Mouse (Mus musculus) layer of hippocampus, adult 2 months (tissue): ENCODE results near the gene Slc25a4. TPM values are rescaled to one million over a fixed set of nuclear protein-coding genes. Genes with fewer than 3 reads are reported as not detected.
A peak's percentile ranks its signal among the peaks of the same experiment; 100 is the strongest.
"Not testable (repeated sequence)": the region's sequence is repeated elsewhere in the genome, so short reads cannot be mapped to it uniquely, and the experiment has no call there.

ENCODE experiments used
- DNase-seq, 2 experiments: peaks; one replicate each; pipeline ENCODE4 v3.0.0; 2022; ENCODE audit warnings: low spot score in 2 of 2
- H3K27ac ChIP-seq: fragments of 200-600 bp; 2 replicates; pipeline ENCODE4 v1.8.1; 2022
- H3K4me3 ChIP-seq: fragments of 200-600 bp; 2 replicates; pipeline ENCODE4 v1.8.1; 2022; ENCODE audit warnings: mild to moderate bottlenecking
- CTCF ChIP-seq: fragments of 200-600 bp; conservative IDR thresholded peaks from 2 replicates; pipeline ENCODE4 v1.8.1; 2022; ENCODE audit warnings: antibody characterized with exemption, mild to moderate bottlenecking, moderate library complexity
- long read RNA-seq, 2 experiments: library from polyadenylated mRNA; stranded (forward); transcript quantifications; one replicate each; pipeline ENCODE4 v2.0.0; 2021; ENCODE audit warnings: borderline mapping rate in 2 of 2
- total RNA-seq, 2 experiments: library from RNA; stranded (reverse); gene quantifications; 2 replicates each; pipeline ENCODE4 v1.2.3; 2021

Slc25a4 gene
- 100 to 1,000 TPM; 549 to 572 TPM for total RNA-seq
- long read RNA-seq, experiment 1, transcript Slc25a4-201 (4 exons, 1,925 nt): major isoform, 892 of 1,143 reads
- long read RNA-seq, experiment 1, partial matches to known transcripts: 12 of 1,143 reads
- long read RNA-seq, experiment 1, other reads (novel, unspliced or antisense): 238 of 1,143 reads
- long read RNA-seq, experiment 2, transcript Slc25a4-201 (4 exons, 1,925 nt): major isoform, 1,357 of 1,611 reads
- long read RNA-seq, experiment 2, partial matches to known transcripts: 251 of 1,611 reads
- long read RNA-seq, experiment 2, other reads (novel, unspliced or antisense): 3 of 1,611 reads

DNA sequence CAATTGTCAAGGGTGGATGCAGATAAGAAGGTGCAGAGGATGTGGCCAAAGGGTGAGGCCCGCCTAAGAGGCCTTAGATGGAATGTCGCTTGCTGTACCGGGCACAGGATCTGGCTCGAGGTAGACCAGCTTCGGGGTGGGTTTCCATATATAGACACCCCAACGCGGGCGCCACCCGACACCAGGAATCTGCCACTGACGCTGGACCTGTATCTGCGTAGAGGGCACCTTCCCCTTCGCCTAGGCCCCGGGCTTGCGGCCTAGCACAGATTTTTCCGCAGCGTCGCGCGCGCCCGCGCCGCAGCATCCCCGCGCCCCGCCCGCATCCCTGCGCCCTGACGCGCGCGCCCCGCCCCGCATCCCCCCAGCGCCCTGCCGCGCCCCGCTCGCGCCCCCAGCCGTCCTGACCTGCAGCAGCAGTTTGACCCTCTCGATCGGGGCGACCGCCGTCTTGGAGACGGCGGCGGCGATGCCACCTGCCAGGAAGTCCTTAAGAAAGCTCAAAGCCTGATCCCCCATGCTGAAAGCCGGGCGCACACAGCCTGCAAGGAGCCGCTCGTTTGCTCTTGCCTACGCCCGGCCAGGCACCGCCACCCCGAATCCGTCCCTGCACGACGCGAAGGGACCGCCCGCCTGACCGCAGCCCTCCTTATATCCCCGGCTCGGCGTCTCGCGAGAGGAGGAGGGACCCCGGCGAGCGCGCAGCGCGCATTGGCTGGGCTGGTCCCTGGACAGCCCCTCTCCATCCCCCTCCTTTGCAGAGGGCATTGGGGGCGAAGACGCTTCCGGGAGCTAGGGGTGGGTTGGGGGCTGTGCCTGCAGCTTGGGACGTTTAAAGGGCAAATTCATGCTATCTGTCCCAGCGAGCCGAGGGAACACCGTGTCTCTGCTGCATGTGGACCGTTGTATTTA, at the start of gene Slc25a4:
Gene Slc25a4 (minus strand): TSS at position 881 of the 912 bp plus-strand sequence.
- no peak for TF ChIP-seq CTCF
- Histone ChIP-seq H3K27ac (peak within 1 kb of the TSS; percentile 98), H3K4me3 (peak within 1 kb of the TSS; percentile 87)
- peak; percentile 97 to 98 for DNase-seq

DNA sequence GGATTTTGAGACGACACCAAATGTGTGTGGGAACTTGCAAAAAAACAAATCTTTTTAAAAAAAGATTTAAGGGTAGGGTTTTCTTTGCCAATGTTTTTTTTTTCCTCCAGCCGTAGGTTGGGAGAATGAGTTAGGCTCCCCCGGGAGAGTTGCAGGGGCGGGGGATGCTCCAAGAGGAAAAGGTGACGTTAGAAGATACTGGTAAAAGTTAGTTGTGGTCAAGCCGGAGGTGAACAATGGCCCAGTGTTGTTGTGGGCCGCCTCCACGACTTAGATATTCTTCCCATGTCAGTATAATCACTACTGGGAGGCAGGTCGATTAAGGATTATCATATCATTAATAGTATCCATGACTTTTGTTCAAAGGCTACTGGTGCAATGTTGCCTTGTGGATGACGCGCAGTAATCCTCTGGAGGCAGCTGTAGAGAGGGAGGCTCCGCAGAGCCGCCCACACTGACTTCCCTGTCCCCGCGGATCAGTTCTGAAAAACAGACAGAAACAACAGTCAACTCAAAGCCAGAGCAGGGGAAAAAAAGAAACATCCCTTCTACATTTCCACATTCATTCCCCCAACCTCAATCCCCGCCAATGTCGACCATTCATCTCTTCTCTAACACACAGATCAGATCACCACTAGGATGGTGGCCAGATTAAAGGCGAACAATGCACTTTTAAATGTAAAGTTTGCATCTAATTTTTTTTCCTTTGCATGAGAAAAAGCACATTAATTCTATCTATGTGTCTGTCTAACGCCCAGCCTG, 47.0 kb upstream of the Slc25a4 start:
- no peak overlapping the region for H3K4me3 ChIP-seq
- no peak for TF ChIP-seq CTCF
- H3K27ac ChIP-seq: no peak overlapping the region
- no peak for DNase-seq

DNA sequence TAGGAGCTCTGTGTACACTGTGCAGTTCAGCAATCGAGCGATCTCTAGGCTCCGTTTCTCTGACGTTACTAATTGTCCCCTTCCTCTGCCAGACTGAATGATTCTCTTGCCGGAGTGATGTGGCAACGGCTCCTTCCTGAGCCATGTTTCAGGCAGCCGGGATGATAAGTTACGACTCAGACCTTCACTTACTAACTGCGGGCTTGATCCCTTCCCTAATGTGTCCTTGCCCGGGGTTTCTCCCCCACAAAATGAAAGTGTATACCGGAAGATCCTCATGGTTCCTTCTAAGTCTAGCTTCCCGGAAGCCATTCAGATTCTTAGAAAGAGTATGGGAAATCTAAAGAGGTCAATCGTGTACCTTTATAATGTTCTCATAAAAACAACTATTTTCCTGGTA, 41.4 kb upstream of the Slc25a4 start:
- TF ChIP-seq CTCF: no peak
- Histone ChIP-seq H3K27ac (no peak overlapping the region), H3K4me3 (no peak overlapping the region)
- DNase-seq: no peak

DNA sequence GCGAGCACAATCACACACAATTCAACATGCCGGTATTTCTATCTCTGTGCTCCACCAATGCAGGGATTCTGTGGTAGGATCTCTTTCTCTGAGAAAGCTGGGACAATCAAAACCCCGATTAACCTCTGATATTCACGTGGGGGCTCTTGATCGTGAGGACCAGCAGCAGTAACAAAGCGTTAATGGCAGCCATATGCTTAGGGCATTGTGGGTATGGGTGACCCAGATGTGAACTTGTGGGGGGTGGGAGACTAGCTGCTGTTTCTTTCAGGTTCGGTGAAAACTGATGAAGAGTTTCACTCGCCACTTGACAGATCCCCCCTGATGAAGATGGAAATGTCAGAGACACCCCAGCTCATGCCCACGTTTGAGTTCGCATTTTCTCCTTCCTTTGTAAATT, 40.5 kb upstream of the Slc25a4 start:
- TF ChIP-seq CTCF: no peak
- no peak for DNase-seq
- H3K4me3 ChIP-seq: no peak overlapping the region; the same call in 1 of the 2 replicates
- no peak overlapping the region for H3K27ac ChIP-seq

- Histone ChIP-seq H3K4me3 (no peak overlapping the region), H3K27ac (no peak overlapping the region)
- no peak for TF ChIP-seq CTCF
- no peak for DNase-seq
Measured at GRCm38 (mm10) chr8:46246346-46246745, 35.3 kb upstream of the Slc25a4 start.

DNA sequence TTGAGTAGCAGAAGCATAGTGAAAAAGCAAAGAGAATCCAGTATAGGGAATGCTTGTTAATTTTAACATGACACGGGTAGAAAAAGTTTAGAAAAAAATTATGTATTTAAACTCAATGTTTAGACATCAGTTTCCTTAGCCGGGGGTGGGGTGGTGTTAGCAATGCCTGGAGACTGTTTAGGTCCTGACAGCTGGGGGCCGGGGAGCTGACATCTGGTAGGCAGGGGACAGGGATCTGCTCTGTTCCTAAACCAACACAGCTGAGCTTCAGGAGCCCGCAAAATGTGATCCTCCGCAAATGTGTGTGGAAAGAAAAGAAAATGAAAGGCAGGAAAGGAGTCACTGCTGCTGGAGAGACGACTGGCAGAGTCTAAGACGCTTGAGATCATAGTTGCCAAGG, 31.9 kb upstream of the Slc25a4 start:
- no peak overlapping the region for H3K27ac ChIP-seq
- DNase-seq: no peak
- no peak overlapping the region for H3K4me3 ChIP-seq
- no peak for TF ChIP-seq CTCF

- Histone ChIP-seq H3K27ac (no peak overlapping the region), H3K4me3 (no peak overlapping the region)
- DNase-seq: peak; percentile 57 to 78
- TF ChIP-seq CTCF: peak; percentile 87
Measured at GRCm38 (mm10) chr8:46241568-46242374, 30.7 kb upstream of the Slc25a4 start.

- H3K4me3 ChIP-seq: no peak overlapping the region
- DNase-seq: no peak
- peak; percentile 79 for TF ChIP-seq CTCF
Measured at GRCm38 (mm10) chr8:46236441-46237223, 25.5 kb upstream of the Slc25a4 start.

GRCm38 (mm10) chr8:46234736-46235135, 23.7 kb upstream of the Slc25a4 start:
- no peak overlapping the region for H3K4me3 ChIP-seq
- no peak overlapping the region for H3K27ac ChIP-seq
- DNase-seq: no peak
- no peak for TF ChIP-seq CTCF

More at GRCm38 (mm10) chr8:46236441-46237223, 25.5 kb upstream of the Slc25a4 start:
- H3K27ac ChIP-seq: no peak overlapping the region

- TF ChIP-seq CTCF: no peak
- H3K27ac ChIP-seq: no peak overlapping the region
- H3K4me3 ChIP-seq: no peak overlapping the region
- DNase-seq: no peak
Measured at GRCm38 (mm10) chr8:46232798-46233197, 21.7 kb upstream of the Slc25a4 start.

DNA sequence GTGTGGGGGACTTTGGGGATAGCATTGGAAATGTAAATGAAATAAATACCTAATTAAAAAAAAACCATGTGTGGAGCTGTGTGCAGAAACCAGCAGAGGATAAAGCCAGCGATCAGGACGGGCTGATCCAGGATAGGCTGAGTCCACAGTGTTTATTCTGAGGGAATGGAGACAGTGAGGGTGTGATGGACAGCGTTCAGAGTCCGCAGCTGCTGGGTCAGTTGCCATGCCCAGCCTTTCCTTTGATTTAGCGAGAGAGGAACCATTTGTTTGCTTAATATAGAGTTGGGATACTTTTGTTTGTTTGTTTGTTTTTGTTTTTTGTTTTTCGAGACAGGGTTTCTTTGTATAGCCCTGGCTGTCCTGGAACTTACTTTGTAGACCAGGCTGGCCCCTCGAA, 20.9 kb upstream of the Slc25a4 start:
- not testable (repeated sequence) for H3K27ac ChIP-seq, H3K4me3 ChIP-seq, DNase-seq
